8 mouse cellular contexts compared by ENCODE assay signal in genomic region chr2:3172656-3173055, GRCm38 (mm10). TPM values are rescaled to one million over a fixed set of nuclear protein-coding genes. Genes with fewer than 3 reads are reported as not detected.
A peak's percentile ranks its signal among the peaks of the same experiment; 100 is the strongest.
DNase-seq lines count a peak whose midpoint lies in the region; ATAC-seq and TF ChIP-seq lines count a peak whose summit lies in the region.

No protein-coding gene starts in this region.

- no peak overlapping the region for H3K4me3 ChIP-seq in kidney, postnatal 0 days (replicated peaks; ENCODE audit: low read depth, low read length)
- H3K4me3 ChIP-seq in forebrain, embryonic 14.5 days (ENCODE audit: low read depth, low read length): no peak overlapping the region

- H3K4me2 ChIP-seq in kidney, postnatal 0 days (ENCODE audit: low read length): no peak overlapping the region
- H3K4me2 ChIP-seq in forebrain, embryonic 14.5 days (ENCODE audit: low read length): no peak overlapping the region

- DNase-seq in kidney, postnatal 0 days (ENCODE audit: low spot score): no peak
- no peak for DNase-seq in kidney, postnatal 25 days
- no peak for DNase-seq in Patski (ENCODE audit: low read depth, low spot score)
- peak; percentile 22 for DNase-seq in cerebellum, adult 8-10 months
- peak; percentile 72 to 83 for DNase-seq in left cerebral cortex, adult 18-20 months (ENCODE audit: low spot score in 2 of 2)
- no peak for DNase-seq in ovary, postnatal 36 days (ENCODE audit: low spot score)
- no peak for DNase-seq in thymus, adult 18-20 months
- no peak for DNase-seq in forebrain, embryonic 14.5 days (ENCODE audit: low spot score)

- POLR2A ChIA-PET in Patski (lab: Charles Lee): no interaction called here

- in situ Hi-C loops in Patski (cut with MboI; ENCODE audit: low pct_unique_long_range_greater_than_20kb): loop anchor here (10.0 kb wide), 1 partner anchor 48 kb away; no protein-coding TSS in a partner anchor

- no peak for TF ChIP-seq CTCF in kidney, postnatal 0 days (IDR thresholded peaks at IDR 0.05; ENCODE audit: low read depth)
- no peak for TF ChIP-seq CTCF in Patski (IDR thresholded peaks at IDR 0.05)

- peak overlapping the region; percentile 50; the same call in 1 of the 2 replicates for H3K27ac ChIP-seq in kidney, postnatal 0 days
- H3K27ac ChIP-seq in forebrain, embryonic 14.5 days (ENCODE audit: low read depth, low read length): no peak overlapping the region

- no peaks in the 10 kb centered on the region for H3K27me3 ChIP-seq in kidney, postnatal 0 days (ENCODE audit: insufficient read depth, low read length)
- no peaks in the 10 kb centered on the region for H3K27me3 ChIP-seq in Patski
- H3K27me3 ChIP-seq in forebrain, embryonic 14.5 days (replicated peaks; ENCODE audit: control insufficient read depth, insufficient read depth, low read length): no peaks in the 10 kb centered on the region

- 58% methylated on average over 3 of the region's 3 CpGs for WGBS in kidney, postnatal 0 days
- 78% methylated on average over 3 of the region's 3 CpGs for WGBS in forebrain, embryonic 14.5 days

- H3K9me3 ChIP-seq in kidney, postnatal 0 days (replicated peaks; ENCODE audit: low read length): no peaks in the 10 kb centered on the region
- no peaks in the 10 kb centered on the region for H3K9me3 ChIP-seq in forebrain, embryonic 14.5 days (replicated peaks; ENCODE audit: control insufficient read depth, low read length)

- no peaks in the 10 kb centered on the region for H3K36me3 ChIP-seq in kidney, postnatal 0 days (ENCODE audit: insufficient read depth, low read length)
- H3K36me3 ChIP-seq in forebrain, embryonic 14.5 days (ENCODE audit: control insufficient read depth, insufficient read depth, low read length): no peaks in the 10 kb centered on the region

- peaks cover 7% of the 10 kb centered on the region for H3K4me1 ChIP-seq in kidney, postnatal 0 days (replicated peaks; ENCODE audit: insufficient read depth, low read length)
- H3K4me1 ChIP-seq in forebrain, embryonic 14.5 days (ENCODE audit: control insufficient read depth, insufficient read depth, low read length): peaks cover 9% of the 10 kb centered on the region

- CTCF ChIA-PET in Patski (lab: Charles Lee): no interaction called here

- 0 out of 2 replicates have a peak, but pooled peaks have one; percentile 47 for ATAC-seq in kidney, postnatal 0 days (replicated peaks; ENCODE audit: low FRiP score, low read depth)
- peak; percentile 60 for ATAC-seq in Patski
- ATAC-seq in forebrain, embryonic 14.5 days: no peak

- no peak overlapping the region for H3K9ac ChIP-seq in kidney, postnatal 0 days (ENCODE audit: low read depth, low read length)
- H3K9ac ChIP-seq in forebrain, embryonic 14.5 days (ENCODE audit: low read length): no peak overlapping the region

RNA-seq across cellular contexts. Expression of gene Fam171a1, which starts 58.6 kb away (rescaled TPM):
- 36.4 and 39.8 TPM in 2 replicates for polyA plus RNA-seq in kidney, postnatal 0 days (2015; fragmentation: Nextera tagmentation; extraction: Ambion mirVana)
- 60.4 TPM for polyA plus RNA-seq in Patski (2021)
- total RNA-seq in left cerebral cortex, adult 18-20 months (2021): 10 to 100 TPM; 70.5 to 76.8 TPM
- polyA plus RNA-seq in forebrain, embryonic 14.5 days (2014; fragmentation: Nextera tagmentation; extraction: Ambion mirVana): 23.9 and 26.1 TPM in 2 replicates

Comparison
In these comparisons a context has a peak if more than half of its experiments do, and no peak if none do; other contexts are left out.
1. DNase-seq: peak in cerebellum, adult 8-10 months (single experiment) and left cerebral cortex, adult 18-20 months (2 of 2); none in kidney, postnatal 0 days (single experiment), kidney, postnatal 25 days (0 of 2), Patski (single experiment), ovary, postnatal 36 days (single experiment), thymus, adult 18-20 months (0 of 2) and forebrain, embryonic 14.5 days (single experiment).